Mouse (Mus musculus) cerebellum, postnatal 14 days (tissue): Measurements from ENCODE around the gene Maml3.
A peak's percentile ranks its signal among the peaks of the same experiment; 100 is the strongest.

Experiments used
- DNase-seq, 2 experiments: peaks; one replicate each; pipeline ENCODE4 v3.0.0; 2021; ENCODE audit warnings: mixed read lengths in 2 of 2

Maml3 gene

GRCm38 (mm10) chr3:51651149-51651548, 453.7 kb downstream of the Maml3 start:
- DNase-seq = peak; percentile 20 to 42

GRCm38 (mm10) chr3:51649986-51650385, 454.9 kb downstream of the Maml3 start:
- DNase-seq = no peak

GRCm38 (mm10) chr3:51649426-51649825, 455.4 kb downstream of the Maml3 start:
- no peak for DNase-seq

GRCm38 (mm10) chr3:51648037-51648664, 456.7 kb downstream of the Maml3 start:
- DNase-seq = peak; percentile 88

- DNase-seq = no peak
Observed at GRCm38 (mm10) chr3:51647356-51647755, 457.5 kb downstream of the Maml3 start.

GRCm38 (mm10) chr3:51646301-51646700, 458.6 kb downstream of the Maml3 start:
- DNase-seq = no peak

- no peak for DNase-seq
Observed at GRCm38 (mm10) chr3:51645484-51645883, 459.4 kb downstream of the Maml3 start.

GRCm38 (mm10) chr3:51638260-51638659, 466.6 kb downstream of the Maml3 start:
- DNase-seq = no peak

- no peak for DNase-seq
Observed at GRCm38 (mm10) chr3:51637326-51637725, 467.6 kb downstream of the Maml3 start.

GRCm38 (mm10) chr3:51636700-51637099, 468.2 kb downstream of the Maml3 start:
- DNase-seq = no peak

- no peak for DNase-seq
Observed at GRCm38 (mm10) chr3:51635960-51636359, 468.9 kb downstream of the Maml3 start.
